Mouse (Mus musculus) neural tube, embryonic 13.5 days (tissue): ENCODE measurements around the gene Prss48. TPM values are rescaled to one million over a fixed set of nuclear protein-coding genes. Genes with fewer than 3 reads are reported as not detected.
A peak's percentile ranks its signal among the peaks of the same experiment; 100 is the strongest.
"Not testable (repeated sequence)": the region's sequence is repeated elsewhere in the genome, so short reads cannot be mapped to it uniquely, and the experiment has no call there.

Experiments used
- ATAC-seq: fragments of 200-750 bp; cut with Nextera tagmentation; 2 replicates; pipeline ENCODE4 v1.8.0; 2017; ENCODE audit warnings: low read depth, mild to moderate bottlenecking, moderate TSS enrichment, moderate library complexity
- H3K27ac ChIP-seq: fragments of 300-500 bp; sonication (generic); replicated peaks from 2 replicates; pipeline ENCODE4 v1.5.1; 2015; ENCODE audit warnings: moderate library complexity, mild to moderate bottlenecking, inconsistent platforms
- H3K27me3 ChIP-seq: fragments of 300-500 bp; sonication (generic); 2 replicates; pipeline ENCODE4 v1.6.1; 2015; ENCODE audit warnings: mild to moderate bottlenecking, inconsistent platforms
- H3K36me3 ChIP-seq: fragments of 300-500 bp; sonication (generic); 2 replicates; pipeline ENCODE4 v1.6.1; 2015; ENCODE audit warnings: mild to moderate bottlenecking, inconsistent platforms
- H3K4me1 ChIP-seq: fragments of 300-500 bp; sonication (generic); replicated peaks from 2 replicates; pipeline ENCODE4 v1.6.1; 2015; ENCODE audit warnings: inconsistent platforms
- H3K4me2 ChIP-seq: fragments of 300-500 bp; sonication (generic); 2 replicates; pipeline ENCODE4 v1.6.1; 2015; ENCODE audit warnings: inconsistent platforms, mild to moderate bottlenecking, moderate library complexity
- H3K4me3 ChIP-seq: fragments of 300-500 bp; sonication (generic); 2 replicates; pipeline ENCODE4 v1.5.1; 2015; ENCODE audit warnings: mild to moderate bottlenecking, inconsistent platforms
- H3K9ac ChIP-seq: fragments of 300-500 bp; sonication (generic); 2 replicates; pipeline ENCODE4 v1.6.1; 2015; ENCODE audit warnings: moderate library complexity, mild to moderate bottlenecking, inconsistent platforms
- H3K9me3 ChIP-seq: fragments of 300-500 bp; sonication (generic); 2 replicates; pipeline ENCODE4 v1.6.1; 2016; ENCODE audit warnings: inconsistent platforms
- WGBS: fragments of 180-500 bp; shearing (Covaris S2); methylation state at CpG from one replicate; pipeline ENCODE4 v1.1.7; 2015; 5-methylcytosine and 5-hydroxymethylcytosine counted together
- polyA plus RNA-seq: library from polyadenylated mRNA; unstranded; fragments of >200 nt; fragmentation: Nextera tagmentation; extraction: Ambion mirVana; gene quantifications from 2 replicates; pipeline ENCODE4 v1.2.1, GENCODE M21; 2015

The Prss48 gene
- polyA plus RNA-seq, 1 experiment from 2014 or later: not detected

DNA sequence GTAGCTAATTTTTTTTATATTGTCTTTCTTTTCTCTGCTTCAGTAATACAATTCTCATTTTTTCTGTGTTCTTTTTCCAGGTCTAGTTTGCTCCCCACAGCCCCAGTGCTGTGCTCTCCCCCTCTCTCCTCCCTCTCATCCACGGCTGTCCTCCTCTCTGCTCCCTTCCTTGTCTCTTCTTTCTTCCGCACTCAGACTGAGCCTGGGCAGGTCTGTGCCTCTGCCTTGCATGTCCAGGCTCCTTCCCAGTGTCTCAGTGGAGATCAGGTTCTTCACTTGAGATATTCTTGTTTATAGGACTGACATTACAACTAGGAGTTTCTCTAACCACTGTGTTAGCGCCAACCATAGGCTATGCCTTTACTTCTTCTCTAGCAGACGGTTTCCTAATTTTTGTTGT is 7.6 kb downstream of the Prss48 start:
- ATAC-seq: no peak
- 68% methylated on average over 4 of the region's 4 CpGs for WGBS
- Histone ChIP-seq H3K9ac (no peak overlapping the region), H3K36me3 (no peaks in the 10 kb centered on the region), H3K27me3 (no peaks in the 10 kb centered on the region), H3K4me1 (no peaks in the 10 kb centered on the region), H3K4me3 (no peak overlapping the region), H3K4me2 (no peak overlapping the region), H3K9me3 (no peaks in the 10 kb centered on the region), H3K27ac (no peak overlapping the region)

DNA sequence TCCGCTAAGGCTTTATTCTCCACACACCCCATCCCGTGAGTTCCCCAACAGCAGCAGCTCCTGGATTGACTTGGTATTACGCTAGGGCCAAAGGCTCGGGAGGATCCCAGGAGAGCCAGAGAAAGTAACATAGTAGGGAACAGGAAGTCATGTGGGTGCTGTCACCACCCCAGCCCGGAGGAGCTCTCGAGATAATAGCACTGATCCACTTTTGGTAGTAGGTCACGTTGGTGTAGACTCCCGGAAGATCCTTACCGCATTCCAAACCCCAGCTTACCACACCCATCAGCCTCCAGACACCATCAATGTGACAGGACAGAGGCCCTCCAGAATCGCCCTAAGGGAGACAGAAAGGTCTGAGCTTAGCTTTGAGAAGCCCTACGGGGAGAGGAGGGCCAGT is 8.5 kb downstream of the Prss48 start:
- no peaks in the 10 kb centered on the region for H3K27me3 ChIP-seq
- no peak overlapping the region for H3K9ac ChIP-seq
- H3K9me3 ChIP-seq: no peaks in the 10 kb centered on the region
- no peak overlapping the region for H3K27ac ChIP-seq
- H3K4me1 ChIP-seq: no peaks in the 10 kb centered on the region
- WGBS: 71% methylated on average over 11 of the region's 11 CpGs
- H3K4me2 ChIP-seq: no peak overlapping the region
- no peaks in the 10 kb centered on the region for H3K36me3 ChIP-seq
- no peak for ATAC-seq
- no peak overlapping the region for H3K4me3 ChIP-seq

DNA sequence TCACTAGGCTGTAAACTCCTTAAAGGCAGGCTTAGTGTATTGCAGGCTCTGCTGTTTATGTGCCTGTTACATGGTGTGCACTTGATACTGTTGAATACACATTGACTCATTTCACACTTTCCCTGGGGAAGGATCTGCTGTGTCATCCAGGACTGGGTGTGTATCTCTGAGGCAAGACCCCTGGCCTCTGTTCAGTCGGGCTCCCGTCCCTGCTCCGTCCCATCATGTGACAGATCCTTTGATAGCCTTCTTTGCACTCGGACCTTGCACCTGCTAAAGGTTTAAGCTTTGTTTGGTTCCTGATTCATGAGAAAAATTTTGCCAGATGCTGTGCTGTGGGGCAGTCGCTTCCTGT is 10.5 kb downstream of the Prss48 start:
- ATAC-seq: no peak
- Histone ChIP-seq H3K4me2 (no peak overlapping the region), H3K4me1 (no peaks in the 10 kb centered on the region), H3K9ac (no peak overlapping the region), H3K9me3 (no peaks in the 10 kb centered on the region), H3K36me3 (no peaks in the 10 kb centered on the region), H3K27me3 (no peaks in the 10 kb centered on the region), H3K27ac (no peak overlapping the region), H3K4me3 (no peak overlapping the region)
- 75% methylated on average over 5 of the region's 5 CpGs for WGBS

DNA sequence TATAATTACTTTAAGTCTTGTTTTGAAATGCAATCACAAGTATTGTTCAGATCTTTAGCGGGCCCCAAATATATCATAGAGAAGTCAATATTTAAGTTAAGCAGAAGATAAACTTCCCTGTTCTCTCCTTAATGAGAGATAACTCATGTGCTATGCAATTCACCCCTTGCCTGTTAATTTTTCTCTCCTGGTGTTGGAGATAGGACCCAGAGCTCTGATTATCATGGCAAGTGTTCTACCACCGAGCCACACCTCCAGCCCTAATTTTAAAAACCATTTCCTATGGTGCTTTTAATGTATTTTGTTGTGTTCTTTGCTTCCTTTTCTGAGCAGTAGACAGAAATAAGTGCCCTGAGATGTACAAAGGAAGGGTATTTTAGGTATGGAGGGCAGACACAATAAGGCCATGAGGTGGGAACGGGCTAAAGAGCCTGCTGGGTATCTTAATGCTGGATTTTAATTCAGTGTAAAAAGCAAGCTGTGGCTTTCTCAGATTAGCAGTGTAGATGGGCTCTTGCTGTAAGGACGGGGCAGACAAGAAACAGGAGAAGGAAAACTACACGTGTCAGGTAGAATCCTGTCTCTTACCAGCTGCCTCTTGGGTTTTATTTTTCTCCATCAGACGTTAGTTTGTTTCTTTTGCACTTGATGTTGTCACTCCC is 11.0 kb downstream of the Prss48 start:
- ATAC-seq: no peak
- H3K4me1 ChIP-seq: no peaks in the 10 kb centered on the region
- H3K36me3 ChIP-seq: no peaks in the 10 kb centered on the region
- H3K27ac ChIP-seq: no peak overlapping the region
- H3K4me2 ChIP-seq: no peak overlapping the region
- no peaks in the 10 kb centered on the region for H3K9me3 ChIP-seq
- no peaks in the 10 kb centered on the region for H3K27me3 ChIP-seq
- H3K9ac ChIP-seq: no peak overlapping the region
- 76% methylated on average over 6 of the region's 6 CpGs for WGBS
- no peak overlapping the region for H3K4me3 ChIP-seq

DNA sequence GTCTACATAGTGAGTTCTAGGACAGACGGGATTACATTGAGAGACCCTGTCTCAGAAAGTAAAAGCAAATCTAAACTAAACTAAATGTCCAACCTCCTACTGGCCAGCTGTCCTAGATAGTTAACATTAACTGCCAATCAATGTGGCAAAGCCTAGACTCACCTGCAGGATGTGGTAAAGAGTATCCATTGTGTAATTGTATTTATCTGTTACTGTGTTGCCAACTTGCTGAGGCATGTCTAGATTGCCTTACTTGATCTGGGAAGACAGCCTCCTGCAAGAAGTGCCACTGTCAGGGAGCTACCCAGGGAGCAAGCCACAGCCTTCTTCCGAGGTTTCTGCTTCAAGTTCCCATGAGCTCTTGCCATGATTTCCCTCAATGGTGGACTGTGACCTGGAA is 15.1 kb downstream of the Prss48 start:
- Histone ChIP-seq H3K9ac (no peak overlapping the region), H3K27ac (no peak overlapping the region), H3K27me3 (no peaks in the 10 kb centered on the region), H3K4me2 (no peak overlapping the region), H3K4me3 (no peak overlapping the region), H3K9me3 (no peaks in the 10 kb centered on the region), H3K36me3 (no peaks in the 10 kb centered on the region), H3K4me1 (no peaks in the 10 kb centered on the region)
- WGBS: 88% methylated on average over 2 of the region's 2 CpGs
- no peak for ATAC-seq

DNA sequence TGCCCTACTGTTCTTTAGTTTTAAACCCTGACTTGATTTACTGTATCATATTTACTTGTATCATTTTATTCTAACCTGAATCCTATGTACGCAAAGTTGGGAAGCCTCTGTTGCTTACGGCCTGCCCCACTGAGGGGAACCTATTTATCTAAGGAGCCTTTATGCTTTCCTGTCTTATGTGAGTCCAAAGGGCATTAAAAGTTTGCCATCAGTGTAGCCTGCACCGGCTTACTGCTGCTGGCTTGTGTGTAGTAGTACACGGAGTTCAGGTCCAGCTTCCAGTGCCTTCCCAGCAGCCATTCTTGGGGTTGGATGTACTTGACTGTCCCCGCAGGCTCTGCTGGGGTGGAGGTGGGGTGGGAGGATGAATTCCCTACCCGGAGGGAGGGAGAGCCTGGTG is 17.8 kb downstream of the Prss48 start:
- H3K36me3 ChIP-seq: no peaks in the 10 kb centered on the region
- no peak overlapping the region for H3K27ac ChIP-seq
- no peak for ATAC-seq
- WGBS: 90% methylated on average over 6 of the region's 6 CpGs
- H3K4me3 ChIP-seq: no peak overlapping the region
- no peaks in the 10 kb centered on the region for H3K9me3 ChIP-seq
- no peak overlapping the region for H3K4me2 ChIP-seq
- H3K9ac ChIP-seq: no peak overlapping the region
- no peaks in the 10 kb centered on the region for H3K27me3 ChIP-seq
- no peaks in the 10 kb centered on the region for H3K4me1 ChIP-seq

GRCm38 (mm10) chr3:85981761-85982160 is 20.5 kb downstream of the Prss48 start:
- 83% methylated on average over 3 of the region's 3 CpGs for WGBS
- H3K4me1 ChIP-seq, ATAC-seq, H3K27me3 ChIP-seq, H3K9me3 ChIP-seq, H3K4me2 ChIP-seq, H3K27ac ChIP-seq, H3K9ac ChIP-seq, H3K4me3 ChIP-seq, H3K36me3 ChIP-seq: not testable (repeated sequence)

- ATAC-seq: no peak
- no peaks in the 10 kb centered on the region for H3K36me3 ChIP-seq
- no peak overlapping the region for H3K9ac ChIP-seq
- H3K4me2 ChIP-seq: no peak overlapping the region
- H3K4me1 ChIP-seq: no peaks in the 10 kb centered on the region
- H3K4me3 ChIP-seq: no peak overlapping the region
- 96% methylated on average over 4 of the region's 4 CpGs for WGBS
- H3K27ac ChIP-seq: no peak overlapping the region
- no peaks in the 10 kb centered on the region for H3K27me3 ChIP-seq
- H3K9me3 ChIP-seq: no peaks in the 10 kb centered on the region
Observed at GRCm38 (mm10) chr3:85980036-85980435, 22.3 kb downstream of the Prss48 start.

- Histone ChIP-seq H3K4me1 (peaks cover 18% of the 10 kb centered on the region), H3K4me2 (no peak overlapping the region), H3K9ac (no peak overlapping the region), H3K27me3 (no peaks in the 10 kb centered on the region), H3K36me3 (no peaks in the 10 kb centered on the region), H3K27ac (no peak overlapping the region), H3K9me3 (no peaks in the 10 kb centered on the region), H3K4me3 (no peak overlapping the region)
- no peak for ATAC-seq
- 74% methylated on average over 4 of the region's 4 CpGs for WGBS
Observed at GRCm38 (mm10) chr3:85974451-85974850, 27.8 kb downstream of the Prss48 start.

GRCm38 (mm10) chr3:85973376-85974140 is 28.7 kb downstream of the Prss48 start:
- Histone ChIP-seq H3K4me2 (no peak overlapping the region), H3K9me3 (no peaks in the 10 kb centered on the region), H3K4me1 (peaks cover 18% of the 10 kb centered on the region), H3K27me3 (no peaks in the 10 kb centered on the region), H3K27ac (no peak overlapping the region), H3K9ac (no peak overlapping the region), H3K4me3 (no peak overlapping the region), H3K36me3 (no peaks in the 10 kb centered on the region)
- 88% methylated on average over 10 of the region's 10 CpGs for WGBS
- no peak for ATAC-seq

- Histone ChIP-seq H3K9ac (peak overlapping the region; percentile 95), H3K27me3 (no peaks in the 10 kb centered on the region)
- WGBS: 1% methylated on average over 13 of the region's 13 CpGs
Observed at GRCm38 (mm10) chr3:85971599-85971975, 30.7 kb downstream of the Prss48 start.

DNA sequence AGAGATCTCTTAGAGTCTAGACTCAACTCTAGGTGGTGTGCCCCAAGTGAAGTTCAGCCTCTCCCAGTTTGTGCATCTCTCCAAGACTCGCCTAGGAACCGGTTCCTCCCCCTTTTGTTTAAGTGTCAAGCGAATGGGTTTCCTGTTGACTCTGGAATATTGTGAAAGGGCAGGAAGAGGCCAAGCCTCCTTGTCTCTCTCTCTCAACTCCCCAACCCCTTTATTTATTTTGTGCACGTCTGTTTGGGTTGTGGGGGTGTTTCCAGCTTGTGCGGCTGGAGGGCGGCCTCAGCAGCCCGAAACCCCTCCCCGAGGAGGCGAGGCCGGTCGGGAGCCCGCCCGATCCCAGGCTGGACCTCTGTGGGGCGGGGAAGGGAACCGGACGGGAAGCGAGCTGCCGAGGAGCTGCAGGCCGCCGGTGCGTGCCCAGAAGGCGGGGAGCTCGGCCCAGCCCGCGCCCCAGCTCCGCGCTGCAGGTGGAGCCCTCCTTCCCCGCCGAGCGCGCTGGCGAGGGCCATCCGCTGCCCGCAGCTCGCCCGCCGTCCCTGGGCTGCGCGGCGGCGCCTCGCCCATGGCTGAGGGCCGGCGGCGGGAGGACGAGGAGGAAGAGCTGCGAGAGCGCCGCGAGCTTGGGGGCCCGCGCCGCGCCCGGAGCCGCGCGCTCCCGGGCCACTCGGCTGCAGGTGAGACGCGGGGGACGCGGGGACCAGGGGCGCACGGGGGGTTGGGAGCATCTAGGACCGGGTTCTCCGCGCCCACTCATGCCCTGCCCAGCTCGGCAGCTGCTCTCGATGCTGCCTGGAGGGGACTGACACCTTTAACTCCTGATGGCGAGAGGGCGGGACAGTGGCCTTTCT is 31.3 kb downstream of the Prss48 start, which contains the start of gene Sh3d19:
TSS of gene Sh3d19 (plus strand) at position 368 of the 857 bp plus-strand sequence.
- under 1% methylated on average over 60 of the region's 73 CpGs for WGBS
- Histone ChIP-seq H3K9ac (peak within 1 kb of the TSS; percentile 95), H3K4me2 (peak within 1 kb of the TSS; percentile 71), H3K36me3 (no peaks in the 10 kb centered on the region), H3K27me3 (no peaks in the 10 kb centered on the region), H3K4me3 (peak within 1 kb of the TSS; percentile 76), H3K27ac (peak within 1 kb of the TSS; percentile 77), H3K4me1 (peaks cover 18% of the 10 kb centered on the region), H3K9me3 (no peaks in the 10 kb centered on the region)
- peak; percentile 91 for ATAC-seq

More at GRCm38 (mm10) chr3:85971599-85971975, 30.7 kb downstream of the Prss48 start:
- no peak overlapping the region for H3K27ac ChIP-seq
- H3K4me2 ChIP-seq: peak overlapping the region; percentile 71
- no peaks in the 10 kb centered on the region for H3K9me3 ChIP-seq
- 0 out of 2 replicates have a peak, but pooled peaks have one; percentile 34 for ATAC-seq
- H3K36me3 ChIP-seq: no peaks in the 10 kb centered on the region
- H3K4me1 ChIP-seq: peaks cover 18% of the 10 kb centered on the region
- H3K4me3 ChIP-seq: peak overlapping the region; percentile 76
